Mouse (Mus musculus): ENCODE measurements around the gene Sult1c2.
"Not testable (repeated sequence)": the region's sequence is repeated elsewhere in the genome, so short reads cannot be mapped to it uniquely, and the experiment has no call there.

Sult1c2 gene

GRCm38 (mm10) chr17:53846206-53846605 lies at the start of gene Sult1c2:
Gene Sult1c2 (minus strand): TSS chr17:53846339.
- DNase-seq: no peak

DNA sequence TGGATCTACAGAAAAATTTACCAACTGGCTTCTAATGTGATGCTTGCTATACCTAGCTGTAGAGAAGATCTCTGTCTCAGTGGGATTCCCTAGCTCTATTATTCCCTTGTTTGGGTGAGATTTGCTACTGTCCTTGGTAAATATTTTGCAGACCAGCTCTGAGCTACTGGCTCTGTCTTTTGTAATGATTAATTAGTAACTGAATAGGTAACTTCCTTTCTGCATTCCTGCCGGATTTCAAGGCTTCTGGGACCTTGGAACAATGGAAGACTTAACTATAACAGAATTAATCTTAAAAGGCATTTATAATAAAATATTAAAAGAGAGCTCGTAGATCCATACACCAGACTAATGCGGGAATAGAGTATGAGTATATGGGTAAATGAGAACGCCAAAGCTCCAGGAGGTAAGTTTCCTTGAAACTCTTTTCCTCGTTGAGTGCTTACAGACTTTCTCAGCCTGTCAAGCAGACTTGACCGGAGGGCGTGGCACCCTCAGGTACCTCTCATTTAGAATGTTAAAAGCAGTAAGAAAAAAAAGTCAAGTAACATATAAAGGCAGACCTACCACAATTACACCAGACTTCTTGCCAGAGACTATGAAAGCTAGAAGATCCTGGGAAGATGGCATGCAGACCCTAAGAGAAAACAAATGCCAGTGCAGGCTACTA lies 33.0 kb upstream of the Sult1c2 start:
- DNase-seq: not testable (repeated sequence)

GRCm38 (mm10) chr17:53874433-53874832 lies 28.3 kb upstream of the Sult1c2 start:
- DNase-seq: no peak

GRCm38 (mm10) chr17:53872192-53872591 lies 26.1 kb upstream of the Sult1c2 start:
- no peak for DNase-seq

DNA sequence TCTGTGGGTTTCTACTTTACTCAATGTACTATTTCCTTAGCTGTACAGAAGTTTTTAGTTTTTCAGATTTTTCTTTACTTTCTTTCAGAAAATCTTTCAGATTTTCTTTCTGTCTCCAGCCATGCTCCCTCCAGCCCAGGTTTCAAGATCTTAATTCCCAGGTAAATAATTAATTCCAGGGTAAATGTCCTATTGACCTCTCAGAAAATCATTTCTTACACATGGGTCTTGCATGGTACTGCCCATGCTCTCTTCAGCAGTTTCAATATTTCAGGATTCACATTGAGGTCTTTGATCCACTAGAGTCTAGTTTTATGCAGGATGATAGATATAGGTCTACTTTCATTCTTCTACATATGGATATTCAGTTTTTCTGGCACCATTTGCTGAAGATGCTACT lies 23.8 kb upstream of the Sult1c2 start:
- no peak for DNase-seq

- DNase-seq: no peak
Measured at GRCm38 (mm10) chr17:53865260-53865955, 19.3 kb upstream of the Sult1c2 start.

DNA sequence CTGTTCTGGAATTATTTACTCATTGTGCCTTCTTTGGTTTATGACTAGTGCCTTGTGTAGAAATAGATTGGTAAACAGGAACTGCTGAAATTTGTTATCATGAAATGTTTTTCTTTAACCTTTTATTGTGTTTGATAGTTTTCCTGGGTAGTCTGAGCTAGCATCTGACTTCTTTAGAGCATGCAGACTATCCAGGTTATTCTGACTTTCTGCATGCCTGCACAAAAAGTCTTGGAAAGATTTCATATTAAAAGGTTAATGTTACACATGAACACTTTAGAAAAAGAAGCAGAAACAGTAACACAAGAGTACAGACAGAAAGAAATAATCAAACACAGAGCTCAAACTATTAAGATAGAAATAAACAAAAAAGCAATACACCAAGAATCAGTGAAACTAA lies 14.4 kb upstream of the Sult1c2 start:
- no peak for DNase-seq

- DNase-seq: no peak
Measured at GRCm38 (mm10) chr17:53854992-53855391, 8.9 kb upstream of the Sult1c2 start.

GRCm38 (mm10) chr17:53845796-53846195 lies 343 bp downstream of the Sult1c2 start:
- DNase-seq: no peak

- DNase-seq: no peak
Measured at GRCm38 (mm10) chr17:53833366-53833765, 12.8 kb downstream of the Sult1c2 start.

GRCm38 (mm10) chr17:53803974-53804373 lies 42.2 kb downstream of the Sult1c2 start:
- not testable (repeated sequence) for DNase-seq

DNA sequence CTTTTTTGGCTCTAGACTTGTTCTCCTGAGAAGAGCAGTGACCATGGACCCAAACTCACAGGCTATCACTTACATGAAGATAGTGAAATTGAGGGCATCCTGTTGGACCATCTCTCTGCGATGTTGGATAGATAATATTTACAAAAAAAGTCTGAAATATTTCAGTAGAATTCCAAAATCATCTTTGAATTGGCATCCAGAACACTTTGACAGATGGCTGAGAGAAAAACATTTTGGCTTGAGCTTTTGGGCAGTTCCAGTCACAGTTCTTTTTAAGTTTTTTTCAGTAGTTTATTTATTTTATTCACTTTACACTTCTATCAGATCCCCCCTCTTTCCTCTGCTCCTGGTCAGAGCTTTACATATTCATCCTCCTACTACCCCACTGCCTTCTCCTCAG lies 62.8 kb downstream of the Sult1c2 start:
- no peak for DNase-seq
